Mouse (Mus musculus) T-helper 1 cell (primary cell): Measurements from ENCODE around the gene 4931406C07Rik.

Source experiments
- in situ Hi-C: fragments of 300-600 bp; cut with MboI, MseI; formaldehyde crosslinking; loops from one replicate; pipeline ENCODE4 v1.15.1; 2025; ENCODE audit warnings: high pct_unique_total_duplicates

Gene 4931406C07Rik

GRCm38 (mm10) chr9:15289251-15289650 is 17.0 kb downstream of the 4931406C07Rik start:
- in situ Hi-C loops: loop anchor here (5.0 to 10.0 kb wide), 2 partner anchors 247 to 374 kb away; no protein-coding TSS in a partner anchor

DNA sequence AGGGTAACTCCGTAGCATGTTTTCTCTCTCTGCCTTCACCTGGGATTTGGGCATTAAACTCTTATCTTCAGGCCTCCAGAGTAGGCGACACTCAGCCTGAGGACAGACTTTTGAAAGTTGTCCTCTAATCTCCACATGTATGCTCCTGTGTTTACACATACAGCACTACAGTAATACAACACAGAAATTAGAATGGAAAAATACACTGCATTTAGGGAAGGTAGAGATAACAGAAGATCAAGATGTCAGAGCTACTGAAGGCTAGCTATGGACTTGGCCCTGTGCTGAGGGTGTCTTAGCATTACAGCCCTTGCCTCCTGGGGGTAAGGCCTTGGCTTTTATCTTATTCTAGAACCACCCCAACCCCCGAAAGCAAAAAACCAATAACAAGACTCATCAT is 17.8 kb downstream of the 4931406C07Rik start:
- in situ Hi-C loops: loop anchor here (5.0 to 10.0 kb wide), 2 partner anchors 246 to 374 kb away; no protein-coding TSS in a partner anchor

- in situ Hi-C loops: loop anchor here (5.0 to 10.0 kb wide), 2 partner anchors 246 to 373 kb away; no protein-coding TSS in a partner anchor
Observed at GRCm38 (mm10) chr9:15287846-15288245, 18.4 kb downstream of the 4931406C07Rik start.

DNA sequence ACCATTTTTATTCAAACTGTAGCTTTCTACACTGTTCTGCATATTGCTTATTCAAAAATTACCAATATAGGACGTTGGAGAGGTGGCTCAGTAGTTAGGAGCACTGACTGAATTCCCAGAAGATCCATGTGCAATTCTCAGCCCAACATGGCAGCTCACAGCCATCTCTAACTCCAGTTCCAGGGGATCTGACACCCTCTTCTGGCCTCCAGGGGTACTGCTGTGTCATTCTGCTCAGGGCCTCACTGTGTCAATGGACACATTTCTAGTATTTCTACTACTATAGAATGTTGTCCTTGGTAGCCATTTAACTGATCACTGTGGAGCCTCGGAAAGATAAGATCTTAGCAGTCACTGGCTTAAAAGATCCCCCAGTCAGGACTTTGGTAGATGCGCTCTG is 20.8 kb downstream of the 4931406C07Rik start:
- in situ Hi-C loops: loop anchor here (5.0 to 10.0 kb wide), 2 partner anchors 243 to 371 kb away; no protein-coding TSS in a partner anchor

DNA sequence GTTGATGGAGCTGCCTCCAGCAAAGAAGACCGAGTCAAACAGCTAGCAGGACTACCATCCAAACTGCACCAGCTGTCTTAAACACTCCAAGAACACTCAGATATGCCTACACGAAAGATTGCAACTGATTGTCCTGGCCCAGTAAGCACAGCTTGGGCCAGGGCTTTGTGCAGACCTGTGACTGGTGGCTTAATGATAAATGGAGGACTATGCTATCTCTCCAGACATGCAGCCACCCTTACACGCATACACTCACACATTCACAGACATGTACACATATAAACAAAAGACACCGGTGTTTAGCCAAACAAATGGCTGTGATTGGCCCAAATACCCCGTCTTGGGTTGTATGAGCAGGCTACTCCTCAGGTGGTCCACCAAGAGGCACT is 25.8 kb downstream of the 4931406C07Rik start:
- in situ Hi-C loops: loop anchor here (10.0 kb wide), 1 partner anchor 366 kb away; no protein-coding TSS in a partner anchor

DNA sequence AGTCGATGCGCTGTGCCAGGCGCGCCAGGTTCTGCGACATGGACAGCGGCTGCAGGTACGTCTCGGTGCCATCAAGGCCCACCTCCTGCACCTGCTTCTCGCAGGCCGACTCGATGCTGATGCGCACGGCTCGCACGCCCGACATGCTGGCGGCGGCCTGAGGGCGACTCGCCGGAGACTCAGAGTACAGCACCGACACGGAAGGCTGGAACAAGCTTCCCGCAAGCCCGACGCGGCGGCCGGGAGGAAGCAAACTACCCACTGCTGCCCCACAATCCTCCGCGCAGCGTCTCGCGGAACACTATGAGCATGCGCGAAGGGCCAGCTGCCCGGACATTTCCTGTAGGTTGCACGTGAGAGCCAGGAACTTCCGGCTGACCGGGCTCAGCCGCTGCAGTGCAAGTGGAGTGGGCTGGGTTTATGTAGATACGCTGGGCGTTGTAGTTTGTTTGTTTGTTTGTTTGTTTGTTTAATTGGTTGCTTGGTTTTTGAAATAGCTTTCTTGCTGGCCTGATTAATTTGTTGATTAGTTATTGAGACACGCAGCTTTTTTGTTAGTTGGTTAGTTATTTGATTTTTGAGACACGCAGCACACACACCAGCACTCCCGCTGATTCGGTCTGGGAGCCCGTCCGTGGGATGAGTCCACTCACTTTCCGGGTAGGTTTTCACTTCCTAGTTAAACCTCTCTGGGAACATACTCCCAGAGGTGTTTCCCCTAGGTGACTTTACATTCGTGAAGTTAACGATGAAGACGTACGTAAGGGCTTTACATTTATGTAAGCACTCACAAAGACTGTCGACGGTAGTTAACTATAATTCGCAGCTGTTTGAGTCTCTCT is 26.4 kb downstream of the 4931406C07Rik start, which contains the start of gene Med17:
TSS of gene Med17 (minus strand) at position 283 of the 842 bp plus-strand sequence.
- in situ Hi-C loops: loop anchor here (10.0 kb wide), 2 partner anchors 365 to 1835 kb away; partner anchors contain the start of gene Gm17571

- in situ Hi-C loops: loop anchor here (10.0 kb wide), 1 partner anchor 1834 kb away; the partner anchor contains the start of gene Gm17571
Observed at GRCm38 (mm10) chr9:15279139-15279648, 27.1 kb downstream of the 4931406C07Rik start.

DNA sequence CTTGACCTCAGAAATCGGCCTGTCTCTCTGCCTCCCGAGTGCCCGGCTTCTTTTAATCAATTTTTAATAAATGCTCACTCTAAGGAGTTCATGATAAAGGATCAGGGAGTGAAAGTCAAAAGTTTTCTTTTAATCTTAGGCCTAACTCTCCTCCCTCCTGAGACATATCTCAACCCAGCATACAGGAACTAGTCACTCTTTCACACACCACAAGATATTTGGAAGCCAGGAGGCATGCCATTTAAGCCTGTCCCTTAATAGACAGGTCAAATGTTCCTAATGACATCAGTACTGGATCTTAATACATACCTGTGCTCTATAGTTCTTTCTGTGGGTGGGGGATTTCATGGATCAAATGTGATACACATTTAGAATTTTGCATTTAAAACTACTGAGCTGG is 27.9 kb downstream of the 4931406C07Rik start:
- in situ Hi-C loops: loop anchor here (10.0 kb wide), 1 partner anchor 1834 kb away; the partner anchor contains the start of gene Gm17571

- in situ Hi-C loops: loop anchor here (10.0 kb wide), 1 partner anchor 1832 kb away; the partner anchor contains the start of gene Gm17571
Observed at GRCm38 (mm10) chr9:15276855-15277254, 29.4 kb downstream of the 4931406C07Rik start.

GRCm38 (mm10) chr9:15273981-15274380 is 32.3 kb downstream of the 4931406C07Rik start:
- in situ Hi-C loops: loop anchor here (10.0 kb wide), 1 partner anchor 1829 kb away; the partner anchor contains the start of gene Gm17571

DNA sequence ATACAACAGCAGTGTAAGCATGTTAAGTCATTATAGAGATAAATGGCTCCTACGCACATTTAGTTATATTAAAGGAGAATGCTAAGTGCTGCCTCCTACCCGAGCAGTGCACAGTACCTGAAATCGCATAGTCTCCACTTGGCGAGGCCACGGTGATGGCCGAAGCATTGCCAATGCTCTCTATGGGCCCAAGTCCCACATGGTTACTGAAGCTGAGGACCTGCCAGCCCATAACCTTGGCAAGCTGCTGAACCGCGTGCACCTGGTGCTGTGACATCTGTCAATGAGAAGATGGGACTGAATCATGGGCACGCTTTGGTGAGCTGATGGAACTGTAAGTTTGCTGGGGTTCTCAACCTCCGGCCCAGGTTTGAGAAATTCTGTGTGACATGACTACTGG is 42.8 kb downstream of the 4931406C07Rik start:
- in situ Hi-C loops: no loop called here

DNA sequence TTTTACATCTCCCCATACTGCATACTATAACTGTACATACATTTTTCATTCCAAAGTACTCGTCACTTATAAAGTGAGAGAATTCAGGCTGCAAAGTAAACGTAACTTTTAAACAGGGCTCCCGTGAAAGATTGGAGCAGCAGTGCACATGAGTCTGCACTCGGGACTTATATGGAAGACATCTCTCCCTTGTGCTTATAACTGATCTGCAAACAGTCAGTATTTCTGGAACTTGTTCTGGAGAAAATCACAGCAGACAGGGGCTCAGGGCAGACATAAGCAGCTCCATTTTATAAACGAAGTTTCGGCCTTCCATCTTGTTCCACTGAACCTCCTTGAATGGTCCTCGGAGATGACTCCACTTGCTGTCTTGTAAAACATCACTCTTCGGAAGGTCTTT is 44.3 kb downstream of the 4931406C07Rik start:
- in situ Hi-C loops: no loop called here

DNA sequence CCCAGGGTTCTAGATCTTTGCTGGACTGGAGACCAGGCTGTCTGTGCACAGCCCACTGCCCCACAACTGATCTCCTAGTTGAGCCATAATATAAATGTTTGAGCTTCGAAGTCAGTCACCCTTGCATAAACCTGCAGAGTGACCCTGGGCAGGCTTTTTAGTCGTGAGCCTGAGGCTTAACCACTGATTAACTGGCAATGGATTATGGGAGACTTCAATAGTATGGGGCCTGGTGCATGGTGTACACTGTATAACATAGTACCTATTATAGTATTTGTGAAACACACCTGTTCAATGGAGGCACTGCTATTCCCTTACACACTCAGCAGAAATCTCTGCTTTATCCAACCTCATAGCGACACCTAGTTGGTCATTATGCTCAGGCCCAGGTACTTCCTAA is 50.0 kb downstream of the 4931406C07Rik start:
- in situ Hi-C loops: no loop called here

DNA sequence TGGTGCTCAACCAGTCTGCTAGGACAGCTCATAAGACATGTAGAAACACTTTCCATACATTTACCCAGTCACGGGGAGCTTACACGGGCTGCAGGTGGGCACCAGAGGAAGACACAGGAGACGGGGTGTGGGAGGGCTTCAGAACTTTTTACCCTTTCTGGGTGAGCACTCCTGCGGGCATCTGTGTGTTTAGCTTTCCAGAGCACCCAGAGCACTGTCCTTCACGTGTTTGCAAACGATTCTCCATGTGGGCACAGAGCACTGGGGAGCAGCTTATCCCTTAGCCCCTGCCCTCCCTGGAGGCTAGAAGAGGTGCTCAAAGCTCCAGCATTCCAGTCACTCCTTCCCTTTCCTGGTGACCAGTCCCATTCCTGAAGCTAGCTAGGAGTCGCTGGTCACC is 51.7 kb downstream of the 4931406C07Rik start:
- in situ Hi-C loops: no loop called here

GRCm38 (mm10) chr9:15252196-15252595 is 54.1 kb downstream of the 4931406C07Rik start:
- in situ Hi-C loops: no loop called here

DNA sequence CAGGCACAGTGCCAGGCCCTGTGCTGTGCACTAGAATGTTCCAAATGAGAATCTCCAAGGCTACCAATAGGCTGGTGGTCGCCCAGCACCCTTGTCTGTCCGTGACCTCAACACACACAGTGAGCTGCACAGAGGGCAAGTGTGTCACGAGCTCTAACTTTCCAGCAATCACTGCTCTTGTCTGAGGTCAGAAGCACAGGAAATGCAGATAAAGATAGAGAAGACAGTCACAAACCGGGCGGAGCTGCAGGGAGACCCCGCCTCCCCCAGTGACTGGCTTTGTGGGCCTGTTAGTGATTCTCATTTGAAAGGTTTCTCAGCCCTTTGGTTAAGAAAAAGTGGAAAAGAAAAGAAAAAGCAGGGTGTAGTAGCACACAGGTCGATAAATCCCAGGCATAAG is 55.9 kb downstream of the 4931406C07Rik start:
- in situ Hi-C loops: no loop called here

GRCm38 (mm10) chr9:15245319-15246075 is 60.8 kb downstream of the 4931406C07Rik start:
- in situ Hi-C loops: no loop called here

DNA sequence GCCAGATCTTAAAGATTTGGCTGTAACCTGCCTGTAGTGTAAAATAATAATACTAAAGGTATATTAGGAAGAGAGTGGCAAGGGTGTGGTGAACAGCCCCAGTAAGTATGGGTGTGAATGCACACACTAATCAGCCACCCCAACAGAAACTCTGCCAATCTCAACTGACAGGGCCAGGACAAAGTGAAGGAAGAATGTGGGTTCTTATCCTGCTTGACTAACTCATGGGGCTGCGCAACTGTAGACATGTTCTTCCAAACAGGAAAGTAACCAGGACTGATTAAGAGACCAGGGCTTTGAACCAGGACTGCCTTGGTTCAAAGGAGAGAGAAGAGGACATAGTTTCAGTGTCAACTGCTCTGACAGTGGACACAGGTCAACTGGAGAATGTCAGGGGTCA is 64.1 kb downstream of the 4931406C07Rik start:
- in situ Hi-C loops: no loop called here

DNA sequence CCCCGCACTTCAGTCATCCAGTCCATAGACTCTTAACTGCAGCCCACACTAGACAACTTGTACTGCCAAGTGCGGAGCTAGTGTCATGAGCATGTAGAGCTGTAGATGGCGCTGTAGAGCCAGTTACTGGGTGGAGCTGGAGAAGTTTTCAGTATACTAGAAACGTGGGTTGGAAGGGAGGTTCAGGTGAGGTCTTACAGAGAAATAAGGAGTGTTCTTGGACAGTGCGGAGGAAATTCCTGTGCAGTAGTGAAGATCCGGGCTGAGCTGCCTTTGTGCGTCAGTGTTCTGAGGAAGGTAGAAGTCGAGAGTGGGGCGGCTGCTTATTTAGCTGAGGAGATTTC is 64.7 kb downstream of the 4931406C07Rik start:
- in situ Hi-C loops: no loop called here

GRCm38 (mm10) chr9:15240863-15241595 is 65.2 kb downstream of the 4931406C07Rik start:
- in situ Hi-C loops: no loop called here

DNA sequence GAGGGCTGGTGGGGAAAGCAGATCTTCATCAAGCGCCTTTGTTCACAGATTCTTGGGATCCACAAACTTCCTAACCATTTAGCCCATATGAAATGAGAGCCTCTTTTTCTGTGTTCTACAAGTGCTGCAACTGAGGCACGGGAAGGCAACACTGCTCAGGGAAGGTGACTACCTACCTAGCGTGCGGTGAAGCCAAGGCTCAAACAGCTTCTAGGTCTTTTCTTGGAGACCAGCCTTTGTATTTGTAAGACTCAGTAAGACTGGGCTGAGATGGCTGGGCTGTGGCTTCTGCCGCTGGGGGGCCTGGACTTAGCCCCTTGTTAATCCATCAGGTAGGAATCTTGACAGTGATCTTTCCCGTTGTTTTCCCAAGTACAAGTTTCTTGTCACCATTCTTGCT is 66.2 kb downstream of the 4931406C07Rik start:
- in situ Hi-C loops: no loop called here
